Mouse (Mus musculus) cerebellum, postnatal 4 days (tissue): Measurements from ENCODE around the gene Casq1.
"Not testable (repeated sequence)": the region's sequence is repeated elsewhere in the genome, so short reads cannot be mapped to it uniquely, and the experiment has no call there.

Experiments used
- DNase-seq, 2 experiments: peaks; one replicate each; pipeline ENCODE4 v3.0.0; 2022; ENCODE audit warnings: low spot score in 2 of 2, mixed read lengths in 1 of 2

Casq1 gene

GRCm38 (mm10) chr1:172219451-172220406 lies at the start of gene Casq1:
Gene Casq1 (minus strand): TSS chr1:172219868.
- DNase-seq, result no peak

GRCm38 (mm10) chr1:172261477-172262078 lies 41.9 kb upstream of the Casq1 start, which contains the start of gene Igsf8:
Gene Igsf8 (plus strand): TSS chr1:172261641.
- DNase-seq, result no peak

DNA sequence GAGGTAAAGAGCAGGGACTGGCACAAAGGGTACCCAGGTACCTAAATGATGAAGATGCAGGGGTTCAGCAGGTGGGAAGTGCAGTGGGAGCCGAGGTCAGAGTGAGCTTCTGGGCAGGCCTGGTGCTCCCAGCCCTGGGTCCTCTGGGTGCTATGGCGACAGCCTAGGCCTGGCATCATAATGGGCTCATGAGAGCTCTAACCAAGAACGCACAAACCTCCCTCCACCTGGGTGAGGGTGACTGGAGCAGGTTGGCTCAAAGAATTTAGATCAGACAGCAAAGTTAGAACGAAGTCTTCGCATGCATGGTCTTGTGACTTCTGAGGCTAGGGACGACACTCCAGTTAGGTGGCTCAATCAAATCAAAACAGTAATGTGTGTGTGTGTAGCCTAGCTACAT lies 38.6 kb upstream of the Casq1 start, which contains the start of gene Atp1a4:
Gene Atp1a4, minus strand, starts transcription at position 101 of the 400 bp plus-strand sequence.
- DNase-seq, result no peak

DNA sequence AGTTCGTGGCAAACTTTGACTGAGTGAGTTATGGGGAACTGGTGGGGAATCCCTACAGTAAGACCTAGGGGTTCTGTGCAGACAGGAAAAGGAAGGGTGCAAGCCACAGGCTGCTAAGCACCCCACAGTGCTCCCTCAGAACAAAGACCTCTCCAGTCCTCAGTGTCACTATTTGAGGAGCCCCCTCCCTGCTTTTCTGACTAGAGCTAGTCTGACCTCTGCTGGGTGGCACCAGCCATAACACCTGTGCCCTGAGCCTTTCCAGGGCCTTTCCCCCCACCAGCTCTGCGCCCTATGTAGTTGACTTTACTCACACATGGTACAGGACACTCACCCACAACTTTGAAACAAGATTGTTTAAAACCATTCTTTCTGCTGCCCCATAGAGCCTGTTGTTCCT lies 28.0 kb upstream of the Casq1 start:
- DNase-seq, result peak in 1 of 2 experiments; percentile 25

DNA sequence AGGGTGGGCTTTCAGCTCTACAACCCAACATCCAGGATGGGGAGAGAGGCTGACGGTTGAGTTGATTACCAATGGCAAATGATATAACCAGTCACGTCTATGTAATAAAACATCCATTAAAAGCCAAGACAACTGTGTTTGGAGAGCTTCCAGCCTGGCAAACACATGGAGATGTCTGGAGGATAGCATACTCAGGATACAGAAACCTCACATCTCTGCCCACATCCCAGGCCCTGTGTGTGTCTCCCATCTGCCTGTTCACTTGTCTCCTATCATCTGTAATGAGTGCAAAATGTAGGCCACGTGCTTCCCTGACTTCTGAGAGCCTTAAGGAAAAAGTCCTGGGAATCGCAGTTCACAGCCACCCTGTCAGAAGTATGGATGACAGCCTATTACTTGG lies 27.5 kb upstream of the Casq1 start:
- no peak for DNase-seq

GRCm38 (mm10) chr1:172244645-172245044 lies 25.0 kb upstream of the Casq1 start:
- not testable (repeated sequence) for DNase-seq

- DNase-seq, result no peak
These were observed 24.0 kb upstream of the Casq1 start for GRCm38 (mm10) chr1:172243547-172244205.

DNA sequence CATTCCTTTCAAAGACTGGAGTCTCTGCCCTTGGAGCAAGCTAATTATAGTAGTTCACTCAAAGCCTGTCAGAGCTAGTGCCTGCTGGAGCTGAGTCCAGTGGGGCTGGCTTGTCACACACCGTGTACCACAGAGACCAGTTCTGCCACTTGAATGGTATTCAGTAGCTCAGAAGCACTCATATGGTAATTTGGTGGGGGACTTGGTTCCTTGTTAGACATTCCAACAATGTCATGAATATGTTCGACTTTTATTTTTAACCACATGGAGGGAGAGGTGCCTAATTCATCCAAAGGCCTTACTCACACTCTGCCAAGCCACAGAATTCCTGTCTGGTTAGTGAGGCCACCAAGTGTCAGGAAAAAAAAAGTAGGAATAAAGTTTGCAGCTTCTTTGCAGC lies 22.7 kb upstream of the Casq1 start:
- no peak for DNase-seq

DNA sequence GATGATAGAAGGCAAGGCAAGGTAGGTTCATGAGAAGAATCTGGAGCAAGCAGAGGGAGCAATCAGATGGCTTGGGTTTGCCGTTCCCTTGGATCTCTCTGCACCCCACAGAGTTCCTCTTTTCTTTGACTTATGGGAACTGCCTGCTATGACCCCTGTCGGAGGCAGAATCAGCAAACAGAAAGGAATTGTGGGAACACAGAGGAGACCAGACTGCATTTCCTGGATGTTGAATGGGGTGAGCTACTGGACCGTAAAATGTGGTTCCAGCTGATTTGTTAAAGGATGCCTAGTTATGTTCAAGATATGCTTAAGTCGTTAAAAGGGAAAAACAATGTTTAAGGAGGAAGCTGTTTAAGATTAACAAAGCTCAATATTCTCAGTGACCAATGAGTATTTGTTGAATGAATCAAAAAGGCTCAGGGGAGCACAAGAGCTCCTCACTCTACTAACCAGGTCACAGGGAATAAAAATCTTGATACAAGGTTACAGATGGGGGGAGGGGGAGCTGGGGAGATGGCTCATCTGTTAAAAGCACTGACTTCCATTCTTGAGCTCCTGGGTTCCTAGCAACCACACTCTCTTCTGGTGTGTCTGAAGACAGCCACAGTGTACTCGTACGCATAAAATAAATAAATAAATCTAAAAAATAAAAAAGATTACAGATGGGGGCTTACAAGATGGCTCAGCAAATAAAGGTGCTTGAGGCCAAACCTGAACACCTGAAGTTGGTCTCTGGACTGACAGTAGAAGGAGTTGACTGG lies 21.5 kb upstream of the Casq1 start:
- DNase-seq, result no peak

DNA sequence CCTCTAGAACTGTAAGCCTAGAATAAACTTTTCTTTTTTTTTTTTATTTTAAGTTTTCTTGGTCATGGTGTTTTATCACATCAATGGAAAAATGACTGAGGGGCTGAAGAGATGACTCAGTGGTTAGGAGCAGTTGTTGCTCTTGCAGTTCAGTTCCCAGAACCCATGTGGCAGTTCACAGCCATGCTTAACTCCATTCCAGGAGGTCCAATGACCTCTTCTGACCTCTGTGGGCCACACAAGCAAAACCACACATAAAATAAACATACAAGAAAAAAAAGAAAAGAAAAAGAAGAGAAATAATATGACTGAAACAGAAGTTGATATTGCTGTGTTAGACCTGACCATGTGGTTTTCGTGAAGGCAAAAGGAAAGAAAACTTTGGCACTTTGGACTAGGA lies 9.5 kb upstream of the Casq1 start:
- DNase-seq, result no peak

DNA sequence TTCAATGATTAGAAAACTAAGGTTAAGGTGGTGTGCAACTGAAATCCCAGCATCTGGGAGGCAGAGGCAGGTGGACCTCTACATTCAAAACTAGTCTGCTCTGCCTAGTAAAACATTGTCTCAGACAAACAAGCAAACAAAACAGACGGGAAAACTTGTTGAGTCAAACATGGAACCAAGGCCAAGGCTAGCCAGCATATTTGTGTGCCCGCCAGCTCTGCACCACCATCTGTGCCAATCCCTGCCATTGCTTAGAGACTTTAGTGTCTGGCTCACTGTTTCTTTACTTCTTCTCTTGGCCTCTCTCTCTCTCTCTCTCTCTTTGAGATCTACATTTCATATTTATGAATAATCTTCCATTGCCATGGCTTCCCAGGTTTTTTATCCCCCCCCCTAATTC lies 8.5 kb upstream of the Casq1 start:
- no peak for DNase-seq

DNA sequence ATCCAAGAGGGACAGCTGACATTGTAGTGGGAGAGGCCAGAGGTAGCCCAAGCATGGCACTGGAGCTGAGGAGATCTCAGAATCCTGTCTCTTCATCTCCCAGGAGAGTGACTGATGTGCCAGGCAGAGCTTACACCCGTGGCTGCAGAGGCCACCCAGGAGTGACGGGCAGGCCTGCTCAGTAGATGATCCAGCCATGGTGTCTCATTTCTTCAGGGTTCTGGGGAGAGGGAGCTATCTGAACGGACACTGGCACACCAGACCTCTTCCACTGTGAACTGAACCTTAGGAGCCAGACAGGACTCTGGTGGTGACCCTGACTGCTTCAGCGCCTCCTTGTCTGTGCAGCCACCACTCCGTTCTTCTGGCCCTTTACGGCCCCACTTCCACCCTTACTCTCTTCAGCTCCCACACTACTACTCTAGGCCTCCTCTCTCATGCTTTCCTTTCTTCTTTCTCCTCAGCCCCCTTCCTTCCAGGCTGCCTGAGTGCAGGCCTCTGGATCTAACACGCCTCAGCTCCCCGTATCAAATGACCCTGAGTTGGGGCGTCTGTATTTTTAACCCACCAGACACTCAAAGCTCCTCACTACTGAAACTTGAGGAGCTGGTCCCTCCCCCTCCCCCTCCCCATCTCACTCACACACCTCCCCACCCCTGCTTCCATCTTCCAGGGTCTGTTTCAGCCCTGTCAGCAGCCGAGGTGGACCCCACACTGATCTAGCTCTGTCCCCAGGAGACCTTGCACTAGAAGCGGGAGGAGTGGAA lies 1.8 kb upstream of the Casq1 start:
- no peak for DNase-seq

- no peak for DNase-seq
These were observed 746 bp upstream of the Casq1 start for GRCm38 (mm10) chr1:172220414-172220813.

- no peak for DNase-seq
These were observed 1.3 kb downstream of the Casq1 start for GRCm38 (mm10) chr1:172218164-172218910.

DNA sequence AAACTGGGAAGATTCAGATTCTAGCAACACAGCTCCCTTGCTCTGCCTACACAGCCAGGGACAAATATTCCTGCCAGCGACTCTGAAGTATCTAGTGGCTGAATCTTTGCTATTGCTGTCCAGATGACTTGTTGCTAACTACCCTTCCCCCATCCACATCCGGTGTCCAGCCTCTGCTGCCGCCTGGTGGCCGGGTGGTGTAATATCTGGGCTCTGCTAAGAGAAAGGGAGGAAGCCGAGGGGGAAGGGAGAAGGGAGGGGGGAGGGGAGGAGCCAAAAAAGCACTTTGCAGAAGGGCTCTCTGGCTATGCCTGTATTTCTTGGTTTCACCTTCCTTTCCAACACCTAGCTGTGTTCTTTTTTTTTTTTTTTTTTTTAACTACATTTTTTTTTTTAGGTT lies 2.5 kb downstream of the Casq1 start:
- peak; percentile 89 to 95 for DNase-seq

DNA sequence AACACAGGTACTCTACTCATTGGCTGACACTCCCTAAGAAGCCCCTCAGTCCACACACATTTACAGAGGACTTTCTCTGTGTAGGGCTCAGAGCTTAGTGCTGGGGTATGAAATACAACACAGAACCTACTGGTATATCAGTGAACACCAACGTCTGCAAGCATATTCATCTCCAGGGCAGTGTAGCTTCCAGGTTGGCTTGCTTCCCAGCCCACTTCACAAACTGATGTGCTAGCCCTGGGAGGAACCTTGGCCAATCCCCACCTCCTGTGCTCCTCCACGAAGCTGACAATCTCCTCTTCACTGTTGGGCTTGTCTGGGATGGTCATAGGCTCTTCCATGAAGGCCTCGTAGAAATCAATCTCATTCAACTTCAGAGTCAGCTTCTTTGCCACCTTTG lies 4.9 kb downstream of the Casq1 start:
- DNase-seq, result no peak

- DNase-seq, result no peak
These were observed 5.9 kb downstream of the Casq1 start for GRCm38 (mm10) chr1:172213771-172214170.

DNA sequence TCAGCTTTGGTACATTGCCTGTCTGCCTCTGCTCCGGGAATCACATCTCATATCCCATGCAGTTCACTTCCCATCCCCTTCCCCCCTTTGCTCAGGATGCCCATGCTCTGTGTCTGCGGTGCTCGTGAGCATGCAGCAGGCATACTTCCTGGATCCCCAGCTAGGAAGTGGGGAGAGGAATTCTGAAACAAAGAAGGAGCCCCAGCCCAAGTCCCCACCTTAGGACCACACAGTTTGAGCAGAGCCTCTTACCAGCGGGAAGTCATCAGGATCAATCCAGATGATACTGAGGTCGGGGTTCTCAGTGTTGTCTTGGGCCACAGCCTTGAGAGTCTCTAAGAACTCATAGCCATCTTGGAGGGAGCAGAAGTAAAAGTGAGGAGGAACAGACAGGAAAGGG lies 6.9 kb downstream of the Casq1 start:
- peak in 1 of 2 experiments; percentile 18 for DNase-seq

- DNase-seq, result peak in 1 of 2 experiments; percentile 19
These were observed 12.5 kb downstream of the Casq1 start for GRCm38 (mm10) chr1:172207111-172207584.
